Mouse (Mus musculus) left cerebral cortex, adult 11 months (tissue): ENCODE measurements around the gene Hs6st3.

ENCODE experiments used
- DNase-seq: peaks from one replicate; pipeline ENCODE4 v3.0.0; 2022; ENCODE audit warnings: low spot score

The Hs6st3 gene

DNA sequence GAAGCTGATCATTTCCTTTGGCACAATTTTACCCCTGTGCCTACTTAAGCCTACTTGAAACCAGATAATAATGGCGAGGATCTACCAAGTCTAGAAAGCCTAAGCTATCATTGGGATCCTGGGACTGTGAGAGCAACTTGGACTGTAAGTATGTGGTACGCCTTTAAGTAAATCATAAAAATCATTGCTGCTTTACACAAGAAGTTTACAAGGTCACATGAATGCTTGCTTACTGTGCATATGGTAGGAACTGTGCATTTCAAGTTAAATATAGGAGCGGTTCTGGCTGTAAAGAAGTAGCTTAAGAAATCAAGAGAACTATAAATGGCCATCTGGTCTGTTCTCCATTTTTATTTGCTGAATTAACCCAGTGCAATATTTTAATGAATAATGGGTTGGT, 495.5 kb downstream of the Hs6st3 start:
- DNase-seq: no peak

DNA sequence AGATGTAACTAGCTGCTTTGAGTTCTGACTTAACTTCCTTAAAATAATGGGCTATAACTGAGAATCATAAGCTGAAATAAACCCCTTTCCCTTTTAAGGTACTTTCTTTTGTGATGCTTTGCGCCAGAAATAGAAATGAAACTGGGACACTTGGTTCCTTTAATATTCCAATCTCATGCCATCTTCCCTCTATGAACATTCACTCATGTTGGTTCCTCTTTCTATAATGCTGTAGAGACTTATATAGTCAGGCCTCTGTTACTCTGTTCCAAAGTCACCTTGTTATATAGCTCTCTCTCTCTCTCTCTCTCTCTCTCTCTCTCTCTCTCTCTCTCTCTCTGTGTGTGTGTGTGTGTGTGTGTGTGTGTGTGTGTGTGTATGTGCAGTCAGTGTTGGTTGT, 504.7 kb downstream of the Hs6st3 start:
- no peak for DNase-seq

DNA sequence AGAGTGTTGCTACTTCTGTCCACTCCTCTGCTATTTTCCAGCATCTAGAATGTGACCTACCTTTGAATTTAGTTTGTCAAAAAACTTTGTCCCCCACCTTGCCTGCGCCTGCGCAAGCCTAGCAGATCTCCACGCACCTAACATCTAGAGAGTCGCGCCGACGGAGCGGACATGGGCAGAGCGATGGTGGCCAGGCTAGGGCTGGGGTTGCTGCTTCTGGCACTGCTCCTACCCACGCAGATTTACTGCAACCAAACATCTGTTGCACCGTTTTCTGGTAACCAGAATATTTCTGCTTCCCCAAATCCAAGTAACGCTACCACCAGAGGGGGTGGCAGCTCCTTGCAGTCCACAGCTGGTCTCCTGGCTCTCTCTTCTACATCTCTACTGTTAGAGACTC, 505.7 kb downstream of the Hs6st3 start:
- no peak for DNase-seq

GRCm38 (mm10) chr14:119656936-119657335, 518.8 kb downstream of the Hs6st3 start:
- DNase-seq: no peak

- DNase-seq: peak; percentile 39
Observed at GRCm38 (mm10) chr14:119665741-119666141, 527.6 kb downstream of the Hs6st3 start.

DNA sequence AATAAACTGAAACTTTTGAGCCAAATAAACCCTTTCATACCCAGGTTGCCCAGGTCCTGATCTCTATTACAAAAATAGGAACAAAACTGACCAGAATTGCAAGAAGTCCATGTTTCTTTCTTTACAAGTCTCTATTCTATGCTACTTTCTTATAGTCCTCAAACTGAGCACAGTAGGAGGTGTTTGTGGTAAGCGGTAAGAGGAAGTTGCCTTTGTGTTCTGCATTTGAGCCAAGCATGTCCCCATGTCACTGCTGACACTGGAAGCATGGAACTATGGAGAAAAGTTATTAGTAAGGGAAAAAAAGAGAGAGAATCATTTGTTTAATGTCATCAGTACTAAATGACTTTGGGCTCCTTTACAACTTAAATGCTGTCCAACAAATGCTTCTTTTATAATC, 529.3 kb downstream of the Hs6st3 start:
- no peak for DNase-seq

DNA sequence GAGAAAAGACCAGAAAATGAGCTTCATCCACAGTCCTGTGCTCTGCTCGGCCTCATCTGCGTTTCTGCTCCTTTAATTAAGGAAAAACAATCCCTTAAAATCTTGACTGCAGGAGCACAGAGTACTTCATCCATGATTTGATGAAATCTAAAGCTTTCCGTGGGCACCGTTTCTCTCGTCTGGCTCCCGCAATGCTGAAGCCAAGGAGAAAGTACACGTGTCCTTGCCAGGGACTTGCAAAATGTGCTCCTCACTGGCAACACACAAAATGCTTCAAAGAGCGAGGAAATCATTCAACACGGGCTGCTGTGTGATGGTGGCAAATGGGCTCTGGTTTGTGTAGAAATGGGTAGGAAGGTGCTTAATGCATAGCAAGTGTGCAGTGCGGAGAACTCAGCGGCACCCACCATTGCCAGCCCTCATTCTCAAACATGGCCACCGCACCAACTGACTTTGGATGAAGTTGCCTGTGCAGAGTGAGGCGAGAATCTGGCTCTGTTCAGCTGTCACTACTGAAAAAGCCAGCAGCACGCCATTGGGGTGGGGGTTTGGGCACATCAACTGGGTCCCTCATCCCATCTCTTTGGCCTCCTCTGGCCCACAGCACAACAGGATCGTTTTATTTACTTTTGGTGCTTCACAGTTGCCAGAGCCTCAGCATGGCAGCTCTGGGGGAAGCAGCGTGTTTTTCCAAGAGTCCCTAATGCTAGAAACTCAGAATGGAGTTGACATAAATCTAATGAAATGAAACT, 532.9 kb downstream of the Hs6st3 start:
- DNase-seq: no peak

- DNase-seq: no peak
Observed at GRCm38 (mm10) chr14:119678574-119678973, 540.4 kb downstream of the Hs6st3 start.

DNA sequence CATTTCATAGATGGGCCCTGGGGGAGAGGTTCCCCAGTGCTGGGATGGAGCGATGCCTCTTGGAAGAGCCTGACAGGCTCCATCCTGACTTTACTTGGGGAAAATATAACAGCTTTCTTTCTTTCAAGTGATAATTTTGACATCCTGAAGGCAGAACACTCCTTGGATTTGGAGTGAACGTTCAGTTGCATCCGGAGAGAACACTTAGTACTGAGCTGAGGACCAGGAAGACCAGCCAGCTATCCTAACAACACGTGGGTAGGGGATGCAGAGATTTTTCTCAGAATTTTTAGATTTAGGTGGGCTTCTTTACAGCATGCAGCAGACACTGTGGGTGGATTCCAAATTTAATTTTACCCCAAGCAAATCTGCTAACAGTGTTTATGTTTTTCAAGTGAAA, 541.9 kb downstream of the Hs6st3 start:
- no peak for DNase-seq

- no peak for DNase-seq
Observed at GRCm38 (mm10) chr14:119687885-119688284, 549.7 kb downstream of the Hs6st3 start.

- DNase-seq: no peak
Observed at GRCm38 (mm10) chr14:119699982-119700381, 561.8 kb downstream of the Hs6st3 start.

DNA sequence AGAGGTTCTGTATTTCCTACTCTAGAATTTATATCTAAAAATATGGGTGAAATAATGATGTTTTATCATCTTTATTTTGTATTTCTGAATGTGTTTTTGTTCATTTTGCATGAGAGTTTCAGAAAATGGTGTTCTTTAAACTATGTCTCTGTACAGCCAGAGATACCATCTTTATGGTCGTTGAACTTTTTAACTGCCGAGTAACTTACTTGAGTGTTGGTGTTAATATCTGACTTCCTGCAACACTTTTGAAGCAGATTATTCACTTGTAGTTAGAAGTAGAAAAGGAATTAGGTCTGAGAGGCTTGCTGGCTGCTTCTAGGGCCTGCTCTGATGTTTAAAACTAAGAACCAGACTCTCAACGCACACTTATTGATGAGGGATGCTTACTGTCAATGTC, 576.6 kb downstream of the Hs6st3 start:
- DNase-seq: no peak

DNA sequence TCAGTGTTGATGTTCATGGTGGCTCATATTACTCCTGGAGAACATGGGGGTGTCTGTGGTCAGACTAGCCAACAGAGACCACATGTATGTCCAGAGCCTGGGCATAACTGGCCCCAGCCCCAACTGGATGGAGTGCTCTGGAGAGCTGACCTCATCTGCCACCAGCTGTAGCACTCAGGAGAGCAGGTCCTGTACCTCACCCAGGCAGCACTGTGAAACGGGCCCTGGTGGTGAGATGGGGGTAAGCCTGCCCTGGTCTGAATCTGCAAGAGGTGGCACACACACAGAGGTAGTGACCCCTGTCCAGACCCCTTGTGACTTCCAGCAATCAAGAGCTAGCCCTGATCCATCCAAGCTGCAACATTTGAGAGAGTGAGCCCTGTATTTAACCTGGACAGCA, 579.2 kb downstream of the Hs6st3 start:
- no peak for DNase-seq

GRCm38 (mm10) chr14:119725102-119725501, 587.0 kb downstream of the Hs6st3 start:
- no peak for DNase-seq

- no peak for DNase-seq
Observed at GRCm38 (mm10) chr14:119731436-119732080, 593.4 kb downstream of the Hs6st3 start.

- no peak for DNase-seq
Observed at GRCm38 (mm10) chr14:119732219-119732618, 594.1 kb downstream of the Hs6st3 start.

- no peak for DNase-seq
Observed at GRCm38 (mm10) chr14:119737408-119737961, 599.3 kb downstream of the Hs6st3 start.

DNA sequence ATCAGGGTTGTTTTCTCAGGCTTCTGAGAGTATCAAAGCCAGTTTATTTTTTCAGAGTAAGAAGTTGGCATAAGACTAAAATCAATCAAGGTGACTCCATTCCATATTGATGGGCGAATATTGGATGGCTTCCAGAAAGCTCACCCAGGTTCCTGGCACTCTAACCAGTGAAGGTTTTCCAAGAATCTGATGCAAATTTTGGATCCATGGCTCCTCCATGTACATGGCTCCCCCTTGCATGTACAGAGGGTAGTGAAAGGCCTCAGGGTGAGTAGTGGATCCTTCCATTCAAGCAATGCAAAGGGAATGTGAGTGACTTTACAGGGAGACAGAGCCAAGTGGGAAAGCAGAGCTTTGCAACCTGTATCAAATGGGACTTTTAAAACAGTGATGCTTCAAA, 603.6 kb downstream of the Hs6st3 start:
- no peak for DNase-seq

DNA sequence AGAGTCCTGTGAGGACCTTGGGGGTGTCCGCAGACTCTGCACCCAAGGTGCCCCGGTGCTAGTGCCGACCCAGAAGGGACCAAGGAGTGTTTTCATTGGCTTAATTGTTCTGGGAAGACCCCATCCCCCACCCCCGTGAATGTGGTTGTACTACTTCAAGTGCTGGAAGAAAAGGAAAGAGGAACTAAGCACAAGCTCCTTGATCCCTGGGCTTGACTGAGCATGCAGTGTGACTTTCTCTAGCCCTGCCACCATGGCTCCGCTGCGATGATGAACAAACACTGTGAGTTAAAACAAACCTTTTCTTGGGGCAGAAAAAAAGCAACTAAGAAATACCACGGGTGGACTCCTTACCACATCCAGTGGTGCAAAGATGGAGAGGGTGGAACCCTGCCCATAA, 623.2 kb downstream of the Hs6st3 start:
- no peak for DNase-seq

GRCm38 (mm10) chr14:119772040-119772439, 633.9 kb downstream of the Hs6st3 start:
- DNase-seq: no peak

GRCm38 (mm10) chr14:119776261-119776660, 638.1 kb downstream of the Hs6st3 start:
- no peak for DNase-seq

DNA sequence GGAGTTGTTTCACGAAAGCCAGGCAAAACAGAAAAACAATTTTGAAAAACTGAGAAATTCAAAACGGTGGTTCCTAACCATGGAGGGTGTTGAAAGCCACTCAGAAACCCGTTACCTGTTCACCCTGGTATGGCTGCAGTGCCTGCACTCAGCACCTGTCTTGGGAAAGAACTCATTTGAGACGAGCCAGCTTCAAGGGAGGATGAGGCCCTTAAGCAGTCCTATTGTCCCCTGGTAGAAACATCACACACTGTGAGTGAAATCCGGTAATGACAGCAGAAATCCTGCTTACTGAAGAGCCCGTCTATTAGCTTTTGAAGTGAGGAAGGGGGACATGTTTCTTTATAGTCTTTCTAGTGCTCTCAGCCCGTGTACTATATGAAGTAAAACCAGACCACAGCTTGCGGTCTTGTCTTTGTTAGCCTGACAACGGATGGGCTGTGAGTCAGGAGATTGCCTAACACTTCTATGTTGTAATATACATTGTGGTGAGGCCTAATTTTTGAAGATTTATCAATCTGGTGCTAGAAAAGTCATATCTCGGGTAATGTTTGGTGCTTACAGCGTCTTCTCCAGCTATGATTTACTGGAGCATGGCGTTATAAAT, 641.9 kb downstream of the Hs6st3 start:
- no peak for DNase-seq

DNA sequence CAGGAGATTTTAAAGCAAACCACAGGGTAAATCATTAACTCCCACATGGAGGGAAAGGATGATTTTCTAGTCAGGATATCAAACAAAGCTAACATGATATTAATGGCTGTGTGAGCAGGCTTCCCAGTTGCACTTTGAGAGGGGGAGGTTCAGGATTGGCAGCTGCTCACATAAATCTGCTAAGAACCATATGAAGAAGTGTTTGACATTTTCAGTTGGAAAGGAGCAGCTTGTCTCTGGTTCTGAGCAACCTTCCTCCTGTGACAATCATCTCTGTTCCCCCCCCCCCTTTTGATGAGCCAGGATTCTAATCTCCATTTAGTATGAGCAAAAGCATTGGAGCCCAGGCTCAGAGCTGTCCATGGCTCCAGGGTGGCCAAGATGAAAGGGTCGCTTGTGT, 643.0 kb downstream of the Hs6st3 start:
- no peak for DNase-seq
